Mouse (Mus musculus): ENCODE measurements around the gene Iqschfp. TPM values are rescaled to one million over a fixed set of nuclear protein-coding genes. Genes with fewer than 3 reads are reported as not detected.
A peak's percentile ranks its signal among the peaks of the same experiment; 100 is the strongest.

The Iqschfp gene
- polyA plus RNA-seq, 1 experiment from 2014 or later: 0.39 TPM

DNA sequence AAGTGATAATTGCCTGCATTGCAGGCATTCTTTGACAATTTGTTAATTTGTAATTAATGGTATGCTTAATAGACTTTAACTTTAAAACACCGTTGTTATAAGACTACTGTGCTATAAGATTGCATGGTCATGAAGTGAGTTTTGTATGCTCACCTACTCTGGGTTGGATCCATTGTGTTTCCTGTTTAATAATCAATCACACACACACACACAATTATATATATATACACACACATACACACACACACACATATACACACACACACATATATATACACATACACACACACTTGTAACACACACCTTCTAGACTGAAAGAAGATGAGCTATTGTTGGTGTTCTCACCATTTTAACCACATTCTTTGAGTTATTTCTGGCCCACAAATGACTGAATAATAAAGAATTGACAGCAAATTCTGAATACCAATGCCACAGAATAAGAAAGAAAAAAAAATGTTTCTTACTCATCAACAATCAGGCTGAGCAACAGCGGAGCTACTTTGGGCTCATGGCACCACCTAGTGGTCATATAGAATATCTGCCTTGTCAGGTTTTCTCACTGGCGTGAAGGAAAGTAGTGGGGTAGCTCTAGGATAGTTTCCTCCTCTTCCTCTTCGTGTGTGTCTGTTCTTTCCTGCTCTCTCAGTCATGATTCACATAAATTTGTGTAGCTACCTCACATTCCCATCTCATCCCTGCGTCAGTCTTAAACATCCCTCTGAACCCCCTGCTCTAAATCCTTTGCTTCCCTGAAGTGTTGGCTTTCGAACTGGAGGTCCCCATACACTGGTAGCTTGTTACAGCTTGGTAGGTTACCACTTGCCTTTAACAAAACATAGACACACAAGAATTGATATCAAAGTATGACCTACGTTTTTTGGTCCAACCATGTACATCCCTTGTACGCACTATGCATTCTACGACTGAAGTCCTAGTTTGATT, 153.7 kb downstream of the Iqschfp start:
- Histone ChIP-seq H3K9ac (ENCODE audit: low read depth, low read length) (no peak overlapping the region), H3K27me3 (ENCODE audit: control insufficient read depth, insufficient read depth, low read length) (no peaks in the 10 kb centered on the region), H3K36me3 (ENCODE audit: control insufficient read depth, insufficient read depth, low read length) (no peaks in the 10 kb centered on the region), H3K4me1 (replicated peaks; ENCODE audit: control insufficient read depth, insufficient read depth, low read length) (no peaks in the 10 kb centered on the region), H3K4me2 (replicated peaks; ENCODE audit: low read depth, low read length) (no peak overlapping the region), H3K9me3 (ENCODE audit: control insufficient read depth, low read length) (no peaks in the 10 kb centered on the region), H3K4me3 (ENCODE audit: low read depth, low read length) (no peak overlapping the region), H3K27ac (ENCODE audit: low read depth, low read length) (no peak overlapping the region)
- peak; percentile 25; the same call in 1 of the 2 replicates for ATAC-seq (ENCODE audit: low FRiP score)
- 53% methylated on average over 9 of the region's 9 CpGs for WGBS
- DNase-seq (ENCODE audit: low spot score): peak; percentile 80

DNA sequence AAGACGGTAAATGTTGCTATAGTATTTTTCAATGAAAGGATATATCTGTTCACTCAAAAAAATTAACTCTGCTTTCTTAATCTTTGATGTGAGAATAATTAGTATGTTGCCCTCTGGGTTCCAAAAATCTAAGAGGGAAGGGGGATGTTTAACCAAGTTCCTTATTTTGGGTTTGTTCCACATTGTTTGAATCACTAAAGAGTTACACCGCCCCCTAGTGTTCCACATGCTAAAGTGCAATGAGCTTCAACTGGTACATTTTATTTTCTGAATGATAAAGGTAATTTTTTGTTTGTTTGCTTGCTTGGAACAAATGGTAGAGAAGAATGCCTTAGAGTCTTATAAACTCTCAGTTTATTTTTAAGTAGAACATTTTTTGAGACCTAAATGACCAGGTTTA, 161.5 kb downstream of the Iqschfp start:
- H3K36me3 ChIP-seq (ENCODE audit: control insufficient read depth, insufficient read depth, low read length): no peaks in the 10 kb centered on the region
- 48% methylated on average over 2 of the region's 2 CpGs for WGBS
- H3K27ac ChIP-seq (ENCODE audit: low read depth, low read length): no peak overlapping the region
- H3K4me3 ChIP-seq (ENCODE audit: low read depth, low read length): no peak overlapping the region
- no peaks in the 10 kb centered on the region for H3K9me3 ChIP-seq (ENCODE audit: control insufficient read depth, low read length)
- ATAC-seq (ENCODE audit: low FRiP score) (no peak), DNase-seq (ENCODE audit: low spot score) (peak; percentile 67)
- no peaks in the 10 kb centered on the region for H3K4me1 ChIP-seq (replicated peaks; ENCODE audit: control insufficient read depth, insufficient read depth, low read length)
- no peak overlapping the region for H3K4me2 ChIP-seq (replicated peaks; ENCODE audit: low read depth, low read length)
- H3K9ac ChIP-seq (ENCODE audit: low read depth, low read length): no peak overlapping the region
- no peaks in the 10 kb centered on the region for H3K27me3 ChIP-seq (ENCODE audit: control insufficient read depth, insufficient read depth, low read length)

GRCm38 (mm10) chr3:68055071-68055470, 163.0 kb downstream of the Iqschfp start:
- H3K4me2 ChIP-seq (replicated peaks; ENCODE audit: low read depth, low read length): no peak overlapping the region
- H3K27ac ChIP-seq (ENCODE audit: low read depth, low read length): no peak overlapping the region
- H3K27me3 ChIP-seq (ENCODE audit: control insufficient read depth, insufficient read depth, low read length): no peaks in the 10 kb centered on the region
- H3K9me3 ChIP-seq (ENCODE audit: control insufficient read depth, low read length): no peaks in the 10 kb centered on the region
- no peak overlapping the region for H3K9ac ChIP-seq (ENCODE audit: low read depth, low read length)
- H3K36me3 ChIP-seq (ENCODE audit: control insufficient read depth, insufficient read depth, low read length): no peaks in the 10 kb centered on the region
- ATAC-seq (ENCODE audit: low FRiP score) (no peak), DNase-seq (ENCODE audit: low spot score) (no peak)
- H3K4me1 ChIP-seq (replicated peaks; ENCODE audit: control insufficient read depth, insufficient read depth, low read length): no peaks in the 10 kb centered on the region
- 61% methylated on average over 13 of the region's 13 CpGs for WGBS
- no peak overlapping the region for H3K4me3 ChIP-seq (ENCODE audit: low read depth, low read length)

DNA sequence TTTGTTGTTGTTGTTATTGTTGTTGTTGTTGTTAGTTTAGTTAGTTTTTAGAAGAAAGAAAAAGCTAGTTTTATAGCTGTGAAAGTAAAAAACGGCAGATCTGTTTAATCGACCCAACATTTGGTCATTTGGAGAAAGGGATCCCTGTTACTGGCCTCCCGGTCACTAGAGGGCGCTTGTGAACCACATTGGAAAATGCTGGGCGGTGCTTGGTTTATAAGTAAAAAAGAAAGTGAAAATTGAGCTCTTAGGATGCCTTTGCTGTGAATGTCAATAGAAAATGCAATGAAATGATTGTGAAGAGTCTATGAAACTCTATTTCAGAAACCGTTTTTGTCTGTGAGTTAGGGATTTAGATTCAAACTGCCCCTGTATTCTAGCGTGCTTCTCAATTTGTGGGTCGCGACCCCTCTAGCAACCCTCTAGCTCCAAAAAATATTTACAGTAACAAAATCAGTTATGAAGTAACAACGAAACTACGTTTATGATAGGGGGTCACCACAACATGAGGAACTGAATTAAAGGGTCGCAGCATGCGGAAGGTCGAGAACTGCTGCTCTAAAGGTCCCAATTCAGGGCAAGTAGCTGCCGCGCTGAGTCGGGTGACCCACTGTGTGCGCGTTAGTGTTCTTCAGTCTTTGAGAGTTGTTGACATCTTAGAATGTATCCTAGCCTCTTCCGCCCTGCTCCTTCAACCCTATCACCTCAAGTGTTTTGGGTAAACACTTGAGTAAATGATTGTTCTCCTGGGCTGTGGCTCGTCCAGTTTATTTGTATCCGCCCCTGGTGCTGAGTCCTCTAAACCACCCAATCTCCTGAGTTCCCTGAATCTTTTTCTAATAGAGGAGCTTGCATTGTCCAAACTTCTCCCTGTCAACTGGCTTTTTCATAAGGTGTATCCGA, 164.6 kb downstream of the Iqschfp start:
- H3K9ac ChIP-seq (ENCODE audit: low read depth, low read length): no peak overlapping the region
- no peaks in the 10 kb centered on the region for H3K9me3 ChIP-seq (ENCODE audit: control insufficient read depth, low read length)
- H3K4me3 ChIP-seq (ENCODE audit: low read depth, low read length): no peak overlapping the region
- H3K36me3 ChIP-seq (ENCODE audit: control insufficient read depth, insufficient read depth, low read length): no peaks in the 10 kb centered on the region
- H3K27ac ChIP-seq (ENCODE audit: low read depth, low read length): no peak overlapping the region
- no peaks in the 10 kb centered on the region for H3K4me1 ChIP-seq (replicated peaks; ENCODE audit: control insufficient read depth, insufficient read depth, low read length)
- no peak overlapping the region for H3K4me2 ChIP-seq (replicated peaks; ENCODE audit: low read depth, low read length)
- ATAC-seq (ENCODE audit: low FRiP score) (no peak), DNase-seq (ENCODE audit: low spot score) (peak; percentile 87)
- no peaks in the 10 kb centered on the region for H3K27me3 ChIP-seq (ENCODE audit: control insufficient read depth, insufficient read depth, low read length)
- 56% methylated on average over 23 of the region's 23 CpGs for WGBS

- H3K9ac ChIP-seq (ENCODE audit: low read depth, low read length): no peak overlapping the region
- peak; percentile 71 for DNase-seq (ENCODE audit: low spot score)
- H3K9me3 ChIP-seq (ENCODE audit: control insufficient read depth, low read length): no peaks in the 10 kb centered on the region
- WGBS: 44% methylated on average over 2 of the region's 2 CpGs
- no peaks in the 10 kb centered on the region for H3K4me1 ChIP-seq (replicated peaks; ENCODE audit: control insufficient read depth, insufficient read depth, low read length)
- ATAC-seq (ENCODE audit: low FRiP score): peak; percentile 51
- H3K27ac ChIP-seq (ENCODE audit: low read depth, low read length): no peak overlapping the region
- H3K27me3 ChIP-seq (ENCODE audit: control insufficient read depth, insufficient read depth, low read length): no peaks in the 10 kb centered on the region
- no peak overlapping the region for H3K4me3 ChIP-seq (ENCODE audit: low read depth, low read length)
- no peaks in the 10 kb centered on the region for H3K36me3 ChIP-seq (ENCODE audit: control insufficient read depth, insufficient read depth, low read length)
- no peak overlapping the region for H3K4me2 ChIP-seq (replicated peaks; ENCODE audit: low read depth, low read length)
These were observed 167.2 kb downstream of the Iqschfp start for GRCm38 (mm10) chr3:68059162-68059800.

- H3K9ac ChIP-seq (ENCODE audit: low read depth, low read length): no peak within 1 kb of the TSS
- no peak within 1 kb of the TSS for H3K4me2 ChIP-seq (replicated peaks; ENCODE audit: low read depth, low read length)
- no peaks in the 10 kb centered on the region for H3K9me3 ChIP-seq (ENCODE audit: control insufficient read depth, low read length)
- DNase-seq (ENCODE audit: low spot score) (peak; percentile 58), ATAC-seq (ENCODE audit: low FRiP score) (no peak)
- H3K4me1 ChIP-seq (replicated peaks; ENCODE audit: control insufficient read depth, insufficient read depth, low read length): no peaks in the 10 kb centered on the region
- 36% methylated on average over 12 of the region's 12 CpGs for WGBS
- no peak within 1 kb of the TSS for H3K27ac ChIP-seq (ENCODE audit: low read depth, low read length)
- no peaks in the 10 kb centered on the region for H3K36me3 ChIP-seq (ENCODE audit: control insufficient read depth, insufficient read depth, low read length)
- no peaks in the 10 kb centered on the region for H3K27me3 ChIP-seq (ENCODE audit: control insufficient read depth, insufficient read depth, low read length)
- H3K4me3 ChIP-seq (ENCODE audit: low read depth, low read length): no peak within 1 kb of the TSS
These were observed 172.7 kb downstream of the Iqschfp start, which contains the start of gene Schip1 for GRCm38 (mm10) chr3:68064731-68065130. Schip1 (plus strand) TSS chr3:68064802.

- Histone ChIP-seq H3K27ac (ENCODE audit: low read depth, low read length) (no peak overlapping the region), H3K4me1 (replicated peaks; ENCODE audit: control insufficient read depth, insufficient read depth, low read length) (no peaks in the 10 kb centered on the region), H3K9ac (ENCODE audit: low read depth, low read length) (no peak overlapping the region), H3K36me3 (ENCODE audit: control insufficient read depth, insufficient read depth, low read length) (no peaks in the 10 kb centered on the region), H3K4me3 (ENCODE audit: low read depth, low read length) (no peak overlapping the region), H3K4me2 (replicated peaks; ENCODE audit: low read depth, low read length) (no peak overlapping the region), H3K9me3 (ENCODE audit: control insufficient read depth, low read length) (no peaks in the 10 kb centered on the region), H3K27me3 (ENCODE audit: control insufficient read depth, insufficient read depth, low read length) (no peaks in the 10 kb centered on the region)
- WGBS: 90% methylated on average over 9 of the region's 9 CpGs
- ATAC-seq (ENCODE audit: low FRiP score) (no peak), DNase-seq (ENCODE audit: low spot score) (no peak)
These were observed 179.7 kb downstream of the Iqschfp start for GRCm38 (mm10) chr3:68071395-68072386.
